Mouse (Mus musculus) kidney, postnatal 25 days (tissue): ENCODE data around the gene Gm20441.
A peak's percentile ranks its signal among the peaks of the same experiment; 100 is the strongest.
"Not testable (repeated sequence)": the region's sequence is repeated elsewhere in the genome, so short reads cannot be mapped to it uniquely, and the experiment has no call there.

Experiments
- DNase-seq, 2 experiments: peaks; one replicate each; pipeline ENCODE4 v3.0.0; 2021; ENCODE audit warnings: mixed read lengths in 2 of 2

Gene Gm20441

DNA sequence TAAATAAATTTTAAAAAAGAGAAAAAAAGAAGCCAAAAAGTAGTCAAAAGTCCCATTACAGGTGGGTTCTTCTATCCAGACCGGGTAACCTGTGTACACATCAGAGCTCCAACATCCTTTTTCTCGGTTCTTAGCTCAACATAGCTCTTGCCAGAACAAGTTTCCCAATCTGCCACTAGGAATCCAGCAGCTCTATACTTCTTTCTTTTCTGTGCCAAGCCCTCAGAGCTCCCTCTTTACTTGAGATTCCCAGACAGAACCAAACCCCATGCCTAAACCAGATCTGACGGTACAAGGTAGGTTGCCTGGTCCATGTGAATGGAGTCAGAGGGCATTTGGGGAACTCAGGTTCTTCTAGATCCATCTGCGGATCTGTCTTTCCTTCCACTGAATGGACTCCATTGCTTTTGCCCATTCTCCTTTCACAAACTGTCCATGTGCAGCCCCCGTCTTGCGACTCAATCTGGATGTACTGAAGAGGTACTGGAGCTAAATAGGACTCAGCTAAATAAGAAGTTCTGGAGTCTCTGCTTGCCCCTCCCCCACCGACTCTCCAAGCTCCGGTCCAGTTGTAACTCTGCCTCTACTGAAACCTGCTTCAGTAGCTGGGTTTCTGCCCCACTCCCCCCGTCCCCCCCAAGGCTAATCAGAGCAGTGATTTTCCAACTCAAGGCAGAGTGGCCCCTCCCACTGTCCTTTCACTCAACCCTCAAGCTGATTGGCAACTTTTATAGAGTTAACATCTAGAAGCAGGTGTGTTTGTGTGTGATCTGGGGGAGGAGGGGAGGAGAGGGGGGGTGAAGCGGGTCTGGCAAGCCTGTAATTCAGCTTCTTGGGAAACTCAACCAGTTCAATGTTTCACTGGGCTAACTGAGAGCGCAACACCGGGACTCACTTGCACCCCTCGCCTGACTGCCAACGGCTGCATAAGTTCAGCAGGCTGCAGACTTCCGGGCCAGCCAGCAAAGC, 1.3 kb downstream of the Gm20441 start:
- DNase-seq, result peak; percentile 69 to 81

- no peak for DNase-seq
Observed at GRCm38 (mm10) chr10:75777885-75778284, 2.9 kb downstream of the Gm20441 start.

DNA sequence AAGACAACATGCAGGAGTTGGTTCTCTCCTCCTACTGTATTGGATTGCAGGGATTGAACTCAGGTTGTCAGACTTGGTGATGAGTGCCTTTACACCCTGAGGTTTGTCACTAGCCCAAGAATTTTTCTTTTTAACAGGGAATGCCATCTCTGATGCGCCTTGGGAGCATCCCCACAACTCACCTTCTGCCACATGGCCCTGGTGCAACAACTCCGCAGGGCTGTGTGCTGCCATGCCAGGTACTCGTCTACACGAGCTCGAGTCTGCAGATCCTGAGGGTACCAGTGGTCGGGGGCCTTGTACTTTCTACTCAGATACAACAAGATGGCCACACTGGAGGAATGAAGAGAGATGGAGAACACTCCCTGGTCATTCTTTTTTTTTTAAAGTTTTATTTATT, 4.2 kb downstream of the Gm20441 start:
- DNase-seq, result no peak

DNA sequence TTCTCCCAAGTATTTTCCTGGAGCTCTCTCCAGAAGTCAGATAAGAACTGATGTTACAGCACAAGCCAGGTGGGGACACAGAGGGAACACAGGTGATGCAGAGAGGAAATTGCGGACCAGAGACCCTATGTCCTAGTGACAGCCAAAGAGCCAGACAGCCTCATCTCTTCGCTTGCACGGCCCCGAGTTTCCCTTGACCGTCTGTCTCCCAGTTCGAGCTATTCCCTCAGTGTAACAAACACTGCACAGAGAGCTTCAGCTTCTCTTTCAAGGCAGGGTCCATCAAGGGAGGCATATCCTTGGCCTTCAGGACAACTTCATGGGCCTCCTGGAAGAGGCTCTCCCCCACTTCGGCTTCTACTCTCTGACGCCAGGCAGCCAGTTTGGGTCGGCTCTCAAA, 6.2 kb downstream of the Gm20441 start:
- no peak for DNase-seq

- no peak for DNase-seq
Observed at GRCm38 (mm10) chr10:75774102-75774501, 6.7 kb downstream of the Gm20441 start.

DNA sequence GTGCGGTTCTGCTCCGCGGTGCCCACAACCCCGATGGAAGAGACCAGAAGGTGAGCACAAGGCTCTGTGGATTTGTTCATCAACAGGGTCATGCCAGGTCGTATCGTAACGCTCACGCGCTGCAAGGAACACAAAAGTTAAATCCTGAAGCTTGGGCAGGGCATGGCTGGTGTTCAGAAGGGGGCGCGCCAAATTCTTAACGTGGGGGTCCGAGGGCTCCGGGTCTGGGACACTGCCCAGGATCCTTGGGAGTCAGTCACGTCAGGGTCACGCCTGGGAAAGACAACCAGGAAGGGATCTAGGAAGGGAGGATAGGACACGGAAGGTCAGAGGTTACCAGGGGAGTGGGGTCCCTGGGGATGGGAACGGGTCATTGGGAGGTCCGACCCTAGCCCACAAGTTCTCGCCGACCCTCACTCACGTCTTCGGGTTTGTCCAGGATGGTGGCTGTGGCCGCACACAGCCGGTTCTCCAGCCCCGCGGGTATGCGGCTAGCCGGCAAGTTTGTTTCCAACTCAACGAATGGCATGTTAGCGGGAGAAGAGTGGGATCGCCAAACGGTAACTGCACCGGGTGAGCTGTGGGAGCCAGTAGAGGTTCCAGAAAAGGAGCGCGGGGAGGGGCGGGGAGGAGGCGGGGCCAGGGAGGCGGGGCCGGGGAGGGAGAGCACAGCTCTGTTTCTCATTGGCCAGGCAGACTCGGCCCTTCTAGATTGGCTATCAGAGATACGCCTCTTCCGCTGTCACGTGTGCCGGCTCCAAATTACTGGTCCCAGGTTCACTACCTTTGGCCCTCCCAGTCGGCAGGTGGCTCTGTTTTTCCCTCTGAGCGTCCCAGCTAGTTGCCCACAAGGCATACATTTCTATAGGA, 7.7 kb downstream of the Gm20441 start, which contains the start of gene Ddt:
Gene Ddt (minus strand): TSS at position 620 of the 870 bp plus-strand sequence.
- DNase-seq, result peak; percentile 93 to 98

- DNase-seq, result not testable (repeated sequence)
Observed at GRCm38 (mm10) chr10:75767756-75768155, 13.0 kb downstream of the Gm20441 start.

DNA sequence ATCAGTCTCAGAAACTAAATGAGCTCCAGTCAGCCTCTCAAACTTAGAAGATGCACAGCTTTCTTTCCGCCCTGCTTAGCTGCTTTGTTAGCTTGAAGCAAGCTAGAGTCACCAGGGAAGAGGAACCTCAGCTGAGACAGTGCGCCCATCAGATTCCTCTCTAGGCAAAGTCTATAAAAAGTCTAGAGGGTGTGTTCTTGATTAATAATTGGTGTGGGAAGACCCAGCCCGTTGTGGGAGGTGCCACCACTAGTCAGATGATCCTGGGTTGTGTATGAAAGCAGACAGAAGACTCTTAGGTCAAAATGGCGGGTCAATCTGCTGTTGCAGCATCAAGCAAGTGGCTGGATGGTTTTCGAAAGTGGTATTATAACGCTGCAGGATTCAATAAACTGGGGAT, 13.9 kb downstream of the Gm20441 start:
- peak; percentile 57 to 73 for DNase-seq

DNA sequence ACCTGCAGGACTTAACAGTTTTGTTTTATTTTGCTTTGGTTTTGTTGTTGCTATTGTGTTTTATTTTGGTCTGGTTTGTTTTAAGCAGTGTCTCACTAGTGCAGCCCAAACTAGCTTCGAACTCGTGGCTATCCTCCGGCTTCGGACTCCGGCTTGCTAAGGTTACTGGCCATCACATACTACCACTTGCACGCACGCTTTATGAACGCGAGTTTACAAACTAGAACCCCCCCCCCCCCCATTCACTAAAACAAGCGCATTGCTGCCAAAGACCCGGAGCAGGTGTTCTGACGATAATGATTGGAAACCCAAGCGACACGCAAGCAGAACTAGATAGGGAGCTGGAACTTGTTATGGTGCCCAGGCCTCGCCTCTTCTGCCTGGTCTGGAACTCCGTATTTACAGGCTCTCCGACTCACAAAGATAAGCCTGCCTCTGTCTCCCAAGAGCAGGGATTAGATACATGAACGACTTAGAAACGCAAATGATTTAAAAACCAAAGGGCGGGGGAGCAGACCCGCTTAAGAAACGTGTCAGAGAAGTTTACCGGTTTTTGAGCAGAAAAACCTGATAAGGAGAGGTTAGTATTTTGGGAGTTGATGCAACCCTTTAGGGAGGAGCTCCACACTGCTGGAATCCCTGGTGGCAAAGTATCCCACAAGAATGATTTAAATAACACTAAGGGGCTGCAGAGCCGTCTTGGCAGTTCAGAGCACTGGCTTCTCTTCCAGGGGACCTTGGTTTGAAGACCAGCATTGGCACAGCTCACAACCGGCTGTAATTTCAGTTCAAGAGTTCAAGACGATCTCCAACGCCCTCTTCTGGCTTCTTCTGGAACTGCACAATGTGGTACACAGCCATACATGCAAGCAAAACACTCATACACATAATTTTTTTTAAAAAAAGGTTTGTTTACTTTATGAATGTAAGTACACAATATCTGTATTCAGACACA, 16.0 kb downstream of the Gm20441 start:
- DNase-seq, result peak; percentile 64 to 79

GRCm38 (mm10) chr10:75763682-75764518, 16.9 kb downstream of the Gm20441 start, which contains the start of gene Cabin1:
Gene Cabin1 (minus strand): TSS chr10:75764341.
- peak; percentile 98 to 99 for DNase-seq

DNA sequence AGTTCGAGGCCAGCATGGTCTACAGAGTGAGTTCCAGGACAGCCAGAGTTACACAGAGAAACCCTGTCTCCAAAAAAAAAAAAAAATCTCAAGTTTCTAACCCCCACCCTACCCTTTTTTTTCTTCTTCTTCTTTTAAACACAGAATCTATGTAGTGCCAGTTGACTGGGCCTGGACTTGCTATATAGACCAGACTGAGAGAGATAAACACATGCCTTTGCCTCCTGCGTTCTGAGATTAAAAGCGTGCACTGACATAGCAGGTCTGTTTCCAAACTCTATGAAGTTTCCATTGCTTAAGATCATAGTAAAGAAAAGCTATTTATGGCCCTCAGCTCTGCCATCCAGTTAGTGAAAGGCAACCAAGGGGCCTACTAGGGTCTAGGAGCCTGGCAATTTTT, 18.3 kb downstream of the Gm20441 start:
- no peak for DNase-seq

GRCm38 (mm10) chr10:75760311-75760710, 20.4 kb downstream of the Gm20441 start:
- no peak for DNase-seq

DNA sequence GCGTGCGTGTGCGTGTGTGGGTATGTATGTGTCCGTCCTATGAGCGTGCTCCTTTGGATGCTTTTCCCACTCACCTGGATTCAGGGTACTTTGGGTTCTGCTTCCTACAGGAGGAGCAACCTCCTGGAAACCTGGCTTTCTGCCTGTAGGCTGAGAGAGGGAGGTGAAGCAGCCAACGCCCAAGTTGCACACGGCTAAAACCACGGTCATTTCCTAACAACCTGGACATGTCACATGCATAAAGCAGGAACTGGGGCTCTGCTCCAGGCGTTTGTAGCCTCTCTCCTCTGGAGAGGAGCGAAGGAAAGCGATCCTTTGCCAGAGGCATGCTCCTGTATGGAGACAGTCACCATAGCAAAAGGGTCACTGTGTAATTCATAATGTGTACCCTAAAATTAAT, 24.0 kb downstream of the Gm20441 start:
- DNase-seq, result no peak

- peak; percentile 76 to 92 for DNase-seq
Observed at GRCm38 (mm10) chr10:75744017-75744416, 36.7 kb downstream of the Gm20441 start.

DNA sequence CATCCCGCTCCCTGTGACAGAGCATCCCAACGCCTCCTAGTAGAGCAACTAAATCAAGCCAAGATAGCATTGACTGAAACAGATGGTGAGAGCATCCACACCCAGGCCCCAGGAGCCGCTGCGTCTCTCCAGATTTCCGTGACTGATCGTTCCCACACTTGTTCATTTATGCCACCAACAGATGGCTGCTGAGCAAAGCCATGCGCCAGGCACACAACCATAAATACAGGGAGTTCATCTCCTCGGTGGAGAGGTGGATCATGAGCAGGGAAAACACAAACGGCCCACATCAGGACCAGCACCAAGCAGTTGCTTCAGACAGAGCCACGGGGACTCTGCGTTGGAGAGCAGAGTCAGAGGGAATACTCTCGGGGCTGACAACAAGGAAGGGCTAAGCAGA, 37.4 kb downstream of the Gm20441 start:
- no peak for DNase-seq

DNA sequence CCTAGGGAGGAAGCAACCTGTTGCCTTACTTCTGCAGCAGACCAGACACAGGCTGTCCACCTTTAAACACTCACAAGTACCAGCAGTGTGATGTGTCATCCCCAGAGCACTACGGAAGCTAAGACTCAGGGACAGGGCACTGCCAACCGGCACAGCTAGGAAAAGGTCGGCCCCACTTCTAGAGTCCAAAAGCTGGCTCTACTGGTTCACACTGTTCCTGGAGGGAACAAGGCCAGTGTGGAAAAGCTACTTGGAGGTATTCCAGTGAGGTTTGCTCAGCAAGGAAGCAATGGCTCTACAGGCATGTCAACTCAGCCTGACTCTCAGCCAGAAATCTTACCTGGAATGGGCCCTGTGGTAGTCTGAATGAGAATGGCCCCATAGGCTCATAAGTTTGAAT, 39.9 kb downstream of the Gm20441 start:
- no peak for DNase-seq

- no peak for DNase-seq
Observed at GRCm38 (mm10) chr10:75725449-75725848, 55.3 kb downstream of the Gm20441 start.
